Mouse (Mus musculus): ENCODE measurements around the gene Clock.
A peak's percentile ranks its signal among the peaks of the same experiment; 100 is the strongest.

Gene Clock

GRCm38 (mm10) chr5:76274977-76275376 lies 29.6 kb downstream of the Clock start:
- no peak for DNase-seq (ENCODE audit: low spot score in 2 of 2)

GRCm38 (mm10) chr5:76250948-76251347 lies 53.6 kb downstream of the Clock start:
- no peak for DNase-seq (ENCODE audit: low spot score in 2 of 2)

- no peak for DNase-seq (ENCODE audit: low spot score in 2 of 2)
These were observed 58.1 kb downstream of the Clock start for GRCm38 (mm10) chr5:76246539-76246938.

GRCm38 (mm10) chr5:76245419-76245818 lies 59.2 kb downstream of the Clock start:
- DNase-seq (ENCODE audit: low spot score in 2 of 2), result no peak

DNA sequence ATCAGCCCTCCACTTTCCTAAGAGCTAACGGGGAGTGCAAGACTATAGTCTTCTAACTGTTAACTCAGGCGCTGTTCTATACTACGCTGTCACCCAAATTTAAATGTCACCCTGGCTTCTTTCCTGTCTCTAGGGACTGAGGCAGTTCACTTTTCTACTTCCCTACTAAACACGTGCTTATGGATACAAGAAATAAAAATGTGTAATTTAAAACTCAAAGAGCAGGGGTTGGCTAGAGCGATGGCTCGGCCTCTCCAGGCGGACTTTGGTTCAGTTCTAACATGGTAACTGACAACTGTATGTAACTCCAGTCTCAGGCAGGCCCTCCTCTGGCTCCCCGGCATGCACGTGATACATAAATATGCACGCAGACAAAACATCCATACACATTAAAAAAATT lies 60.2 kb downstream of the Clock start:
- DNase-seq (ENCODE audit: low spot score in 2 of 2), result no peak

DNA sequence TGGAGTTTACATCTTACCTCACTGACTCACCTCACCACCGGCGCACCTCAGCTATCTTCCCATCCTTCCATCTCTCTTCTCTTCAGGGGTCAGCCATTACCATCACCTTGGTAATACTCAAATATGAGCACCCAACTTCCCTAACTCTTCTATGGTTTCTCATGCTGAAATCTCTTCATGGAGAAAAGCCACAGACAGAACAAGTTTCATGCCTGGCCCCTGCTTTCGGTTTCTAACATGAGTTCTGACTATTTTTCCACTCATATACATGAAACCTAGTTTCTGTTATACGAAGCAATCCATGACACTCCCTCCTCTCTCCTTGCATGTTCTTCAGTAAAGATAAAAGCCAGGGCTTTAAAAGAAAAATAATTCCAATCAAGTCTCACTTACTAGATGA lies 60.7 kb downstream of the Clock start:
- no peak for DNase-seq (ENCODE audit: low spot score in 2 of 2)

- DNase-seq (ENCODE audit: low spot score in 2 of 2), result no peak
These were observed 61.3 kb downstream of the Clock start for GRCm38 (mm10) chr5:76243274-76243673.

- no peak for DNase-seq (ENCODE audit: low spot score in 2 of 2)
These were observed 73.3 kb downstream of the Clock start for GRCm38 (mm10) chr5:76231171-76231855.

DNA sequence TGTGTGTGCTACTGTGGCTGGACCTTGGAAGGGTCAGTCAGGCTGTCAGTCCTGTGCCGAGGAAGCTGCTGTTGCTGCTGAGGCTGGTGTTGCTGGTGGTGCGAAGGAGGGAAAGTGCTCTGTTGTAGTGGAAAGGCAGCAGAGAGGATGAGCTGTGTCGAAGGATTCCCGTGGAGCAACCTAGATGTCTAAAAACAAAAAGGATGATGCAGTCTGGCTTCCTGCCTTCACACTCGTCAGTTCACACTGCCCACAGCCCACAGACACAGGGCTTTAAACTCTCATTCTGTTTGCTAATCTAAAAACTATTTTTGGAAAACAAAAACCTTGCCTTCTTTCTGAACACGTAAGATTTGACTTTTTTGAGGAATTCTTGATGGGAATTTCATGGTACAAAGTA lies 87.9 kb downstream of the Clock start:
- DNase-seq (ENCODE audit: low spot score in 2 of 2), result no peak

- no peak for DNase-seq (ENCODE audit: low spot score in 2 of 2)
These were observed 96.5 kb downstream of the Clock start for GRCm38 (mm10) chr5:76208066-76208465.

DNA sequence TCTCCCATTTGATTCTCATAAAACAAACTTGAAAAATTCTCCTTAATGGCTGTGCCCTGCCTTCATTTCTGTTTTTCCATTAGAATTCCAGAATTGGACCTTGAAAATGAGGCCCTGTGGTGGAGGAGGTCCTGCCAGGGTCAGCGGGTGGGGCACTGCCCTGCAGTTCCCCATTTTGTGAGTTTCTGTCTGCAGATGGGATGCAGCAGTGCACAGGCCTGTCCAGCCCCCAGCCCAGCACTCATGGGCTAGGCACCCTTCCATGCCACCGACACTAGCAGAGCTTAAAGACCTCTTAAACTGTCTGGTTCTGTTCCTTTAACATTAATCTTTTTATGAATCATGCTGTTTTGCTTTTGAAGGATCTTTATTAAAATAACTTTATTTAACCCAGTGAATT lies 98.7 kb downstream of the Clock start:
- DNase-seq (ENCODE audit: low spot score in 2 of 2), result no peak

GRCm38 (mm10) chr5:76203171-76203570 lies 101.4 kb downstream of the Clock start:
- no peak for DNase-seq (ENCODE audit: low spot score in 2 of 2)

DNA sequence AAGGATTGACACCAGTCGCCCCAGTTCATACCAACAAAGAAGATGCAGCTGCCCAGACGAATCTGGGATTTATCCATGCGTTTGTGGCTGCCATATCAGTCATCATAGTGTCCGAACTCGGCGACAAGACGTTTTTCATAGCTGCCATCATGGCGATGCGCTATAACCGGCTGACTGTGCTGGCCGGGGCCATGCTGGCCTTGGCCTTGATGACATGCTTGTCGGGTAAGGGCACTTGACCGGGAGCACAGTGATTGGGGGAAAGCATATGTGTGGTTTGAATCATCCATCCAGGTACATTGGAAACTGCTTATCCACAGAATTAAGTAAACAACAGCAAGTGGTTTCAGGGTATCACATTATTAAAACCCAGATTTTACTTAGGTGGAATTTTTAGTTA lies 105.2 kb downstream of the Clock start:
- no peak for DNase-seq (ENCODE audit: low spot score in 2 of 2)

DNA sequence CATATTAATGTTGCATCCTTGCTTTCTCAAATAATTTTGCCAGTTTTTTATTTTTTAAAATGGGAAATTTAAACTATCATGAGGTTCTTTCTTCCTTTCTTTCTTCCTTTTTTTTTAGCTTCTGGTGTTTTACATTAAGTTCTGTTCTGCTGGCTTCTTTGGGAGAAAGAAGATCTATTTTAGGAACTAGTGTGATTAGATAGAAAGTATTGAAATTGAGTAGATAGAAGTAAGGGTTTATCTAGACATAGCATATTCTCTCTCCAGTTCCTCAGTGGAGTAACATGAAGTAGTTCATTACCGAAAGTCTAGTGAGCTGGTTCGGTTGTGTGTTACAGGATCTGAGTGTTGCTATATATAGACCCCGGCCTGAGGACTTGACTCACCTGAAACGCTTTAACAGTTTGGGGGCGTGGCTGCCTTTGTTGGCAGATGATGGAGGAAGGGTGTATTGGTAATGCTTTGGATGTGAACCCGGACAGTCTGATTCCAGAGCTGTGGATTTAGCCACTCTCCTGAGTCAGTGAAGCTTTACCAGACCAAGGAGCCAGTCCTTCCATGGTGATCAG lies 110.1 kb downstream of the Clock start:
- no peak for DNase-seq (ENCODE audit: low spot score in 2 of 2)

DNA sequence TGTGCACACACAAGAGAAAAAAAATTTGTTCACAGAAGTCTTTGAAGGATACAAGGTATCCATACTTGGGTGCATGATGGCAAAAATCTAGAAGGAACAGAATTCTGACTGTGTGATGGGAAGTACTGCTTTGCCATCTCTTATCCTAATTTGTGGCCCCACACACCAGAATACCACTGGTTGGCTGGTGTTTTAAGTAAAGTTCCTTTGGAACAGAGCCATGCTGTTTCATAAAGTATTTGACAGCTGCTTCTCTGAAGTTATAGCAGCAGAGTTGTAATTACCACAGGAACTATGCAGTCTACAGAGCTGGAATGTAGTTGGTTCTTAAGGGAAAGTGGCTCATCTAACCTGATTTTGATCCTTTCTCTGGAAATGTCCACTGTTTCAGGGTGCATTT lies 111.5 kb downstream of the Clock start:
- DNase-seq (ENCODE audit: low spot score in 2 of 2), result no peak

GRCm38 (mm10) chr5:76190609-76191008 lies 114.0 kb downstream of the Clock start:
- no peak for DNase-seq (ENCODE audit: low spot score in 2 of 2)

DNA sequence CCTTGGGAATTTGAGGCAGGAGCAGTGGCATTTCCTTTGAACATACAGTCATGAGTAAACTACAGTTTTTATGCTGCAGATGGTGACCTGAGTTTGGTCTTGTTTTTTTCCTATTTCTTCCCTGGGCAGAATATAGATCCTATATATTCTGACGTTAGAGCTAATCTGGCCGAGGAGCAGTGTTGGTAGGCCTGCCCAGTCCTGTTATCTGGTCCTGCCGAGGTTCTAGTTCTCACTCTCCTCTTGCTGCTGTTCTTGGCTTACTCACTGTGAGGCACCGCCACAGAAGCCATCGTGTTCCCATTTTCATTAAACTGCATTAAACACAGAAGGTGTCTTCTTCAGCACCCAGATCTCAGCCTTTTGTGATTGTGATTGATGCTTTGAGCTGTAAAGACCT lies 116.7 kb downstream of the Clock start:
- no peak for DNase-seq (ENCODE audit: low spot score in 2 of 2)

DNA sequence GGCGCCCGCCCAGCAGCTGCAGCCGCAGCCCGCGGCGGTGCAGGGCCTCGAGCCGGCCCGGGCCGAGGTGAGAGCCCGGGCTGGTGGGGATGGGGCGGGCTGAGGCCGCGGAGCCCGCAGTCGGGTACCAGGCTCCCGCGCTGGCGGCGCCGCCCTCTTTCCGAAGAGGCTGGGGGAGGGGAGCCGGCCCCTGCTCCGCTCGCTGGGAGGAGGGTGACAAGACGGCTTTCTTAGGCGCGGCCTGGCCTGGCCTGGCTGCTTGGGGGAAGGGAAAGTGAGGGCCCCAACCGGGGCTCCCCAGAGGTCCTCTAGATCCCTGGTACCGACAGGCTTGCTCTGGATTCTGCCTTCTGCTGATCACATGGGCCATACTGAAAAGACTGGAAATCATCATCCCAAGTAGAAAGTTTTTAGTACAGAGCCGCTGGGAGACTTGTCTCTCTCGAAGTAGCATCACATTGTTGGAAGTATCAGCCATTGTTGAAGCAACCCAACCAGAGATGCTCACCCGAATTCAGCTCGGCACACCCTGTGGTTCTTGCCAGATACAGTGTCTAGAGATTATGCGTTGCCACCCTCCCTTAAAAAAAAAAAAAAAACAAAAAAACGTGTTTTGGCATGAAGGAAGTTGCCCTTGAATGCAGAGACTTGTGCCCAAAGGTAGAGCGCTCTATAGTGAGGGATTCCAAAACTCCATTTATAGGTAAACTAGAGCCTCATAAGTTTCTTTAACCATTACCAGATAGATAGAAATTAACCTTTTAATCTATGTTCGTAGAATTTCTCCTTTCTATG lies 120.1 kb downstream of the Clock start:
- DNase-seq (ENCODE audit: low spot score in 2 of 2), result peak; percentile 69 to 77

GRCm38 (mm10) chr5:76183750-76184261 lies 120.8 kb downstream of the Clock start, which contains the start of gene Tmem165:
TSS of gene Tmem165 (plus strand) at chr5:76183880.
- peak; percentile 92 to 95 for DNase-seq (ENCODE audit: low spot score in 2 of 2)

DNA sequence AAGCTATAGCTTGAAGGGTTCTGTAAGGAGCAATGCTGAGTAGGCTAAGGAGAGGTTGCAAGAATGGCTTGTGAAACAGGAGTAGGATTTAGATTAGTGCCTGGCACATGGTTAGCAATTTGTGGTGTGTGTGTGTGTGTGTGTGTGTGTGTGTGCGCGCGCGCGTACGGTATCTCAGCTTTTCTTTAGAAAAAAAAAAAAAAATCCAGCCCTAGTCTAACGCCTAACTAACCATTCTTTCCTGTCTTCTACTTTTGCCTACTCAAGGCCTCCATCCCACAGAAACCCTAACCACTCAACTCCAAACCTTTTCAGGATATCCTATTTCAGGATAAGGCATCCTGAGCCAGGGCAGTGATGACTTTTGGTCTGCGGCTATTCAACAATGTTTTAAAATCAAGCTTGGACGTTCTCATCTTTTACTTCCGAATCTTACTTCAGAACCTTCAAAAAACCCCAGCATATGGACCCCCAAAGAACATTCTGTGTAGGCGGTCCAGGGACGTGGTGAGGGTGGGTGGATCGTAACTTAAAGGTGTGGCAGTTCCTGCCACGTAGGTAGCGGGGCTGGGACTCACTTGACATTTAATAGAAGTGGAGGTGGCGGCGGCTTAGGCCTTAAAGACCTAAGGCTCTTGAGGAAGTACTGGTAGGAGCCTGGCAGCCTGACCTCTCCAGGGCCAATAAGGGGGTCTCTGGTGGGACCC lies 121.4 kb downstream of the Clock start:
- DNase-seq (ENCODE audit: low spot score in 2 of 2), result no peak

DNA sequence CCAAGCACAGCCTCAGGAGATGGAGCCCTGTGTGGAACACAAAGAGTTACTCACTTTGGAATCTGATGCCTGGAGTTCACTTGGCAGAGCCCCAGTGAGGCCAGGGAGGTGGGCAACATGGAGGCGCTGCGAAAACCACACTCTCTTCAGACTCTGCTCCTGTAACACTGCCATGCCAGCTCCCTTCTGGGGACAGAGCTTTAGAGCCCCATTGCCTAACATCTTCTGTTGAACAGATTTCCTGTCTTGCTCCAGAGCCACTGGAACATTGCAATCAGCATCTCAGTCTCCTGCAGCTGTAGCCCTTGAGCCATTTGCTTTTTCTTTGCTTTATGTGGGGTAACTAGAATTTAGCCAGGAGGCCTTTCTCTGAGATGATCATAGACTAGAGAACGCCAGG lies 122.3 kb downstream of the Clock start:
- DNase-seq (ENCODE audit: low spot score in 2 of 2), result no peak

DNA sequence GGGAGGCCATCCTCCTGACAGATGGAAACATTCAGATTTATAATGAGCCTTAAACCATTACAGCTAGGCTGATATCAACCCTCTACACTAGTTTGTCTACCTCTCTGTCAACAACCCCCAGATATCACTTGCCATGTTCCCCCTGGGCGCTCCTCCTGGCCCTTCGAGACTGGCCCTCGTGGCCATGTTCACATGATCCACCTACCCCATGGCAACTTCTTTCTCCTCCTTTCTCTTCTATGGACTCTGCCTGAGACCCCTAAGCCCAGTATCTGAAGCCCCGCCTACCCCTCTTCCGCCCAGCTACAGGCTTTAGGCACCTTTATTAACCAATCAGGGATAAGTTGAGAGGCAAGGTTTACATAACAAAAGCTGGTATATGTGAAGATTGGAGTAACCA lies 124.8 kb downstream of the Clock start:
- no peak for DNase-seq (ENCODE audit: low spot score in 2 of 2)
